Mouse (Mus musculus): ENCODE results near the gene Rerg. TPM values are rescaled to one million over a fixed set of nuclear protein-coding genes. Genes with fewer than 3 reads are reported as not detected.

Rerg gene
- polyA plus RNA-seq, 1 experiment from 2014 or later: 8.0 TPM

DNA sequence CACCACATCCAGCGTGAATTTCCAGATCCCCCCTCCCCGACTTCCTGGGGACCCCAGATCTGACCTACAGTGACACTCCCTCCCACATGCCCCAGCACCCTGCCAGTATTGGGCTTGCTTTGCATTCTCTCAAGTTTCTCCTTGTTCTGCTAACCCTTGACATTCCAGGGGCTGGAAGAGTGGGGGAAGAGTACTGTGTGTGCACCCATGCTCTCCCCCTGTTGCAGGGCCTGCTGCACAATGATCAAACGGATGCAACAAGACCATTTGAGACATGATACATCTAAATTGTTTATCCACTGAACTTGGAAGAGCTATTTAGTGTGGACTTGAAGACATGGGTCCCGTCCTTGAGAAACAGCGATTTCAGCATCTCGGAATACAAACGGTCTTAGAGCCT, 349 bp upstream of the Rerg start:
- H3K9me3 ChIP-seq (replicated peaks; ENCODE audit: control insufficient read depth, low read length, poor library complexity, severe bottlenecking): no peaks in the 10 kb centered on the region
- no peak overlapping the region for H3K27ac ChIP-seq (ENCODE audit: low read length)
- no peak overlapping the region for H3K9ac ChIP-seq (ENCODE audit: low read depth, low read length)
- ATAC-seq: no peak
- 47% methylated on average over 7 of the region's 7 CpGs for WGBS
- no peaks in the 10 kb centered on the region for H3K36me3 ChIP-seq (ENCODE audit: control insufficient read depth, insufficient read depth, low read length)
- no peaks in the 10 kb centered on the region for H3K4me1 ChIP-seq (ENCODE audit: control insufficient read depth, insufficient read depth, low read length)
- H3K4me3 ChIP-seq (ENCODE audit: low read depth, low read length): no peak overlapping the region
- no peak overlapping the region for H3K4me2 ChIP-seq (ENCODE audit: low read length)
- H3K27me3 ChIP-seq (ENCODE audit: control insufficient read depth, insufficient read depth, low read depth, low read length): 0 out of 2 replicates have a peak, but pooled peaks cover 2% of the 10 kb centered on the region

DNA sequence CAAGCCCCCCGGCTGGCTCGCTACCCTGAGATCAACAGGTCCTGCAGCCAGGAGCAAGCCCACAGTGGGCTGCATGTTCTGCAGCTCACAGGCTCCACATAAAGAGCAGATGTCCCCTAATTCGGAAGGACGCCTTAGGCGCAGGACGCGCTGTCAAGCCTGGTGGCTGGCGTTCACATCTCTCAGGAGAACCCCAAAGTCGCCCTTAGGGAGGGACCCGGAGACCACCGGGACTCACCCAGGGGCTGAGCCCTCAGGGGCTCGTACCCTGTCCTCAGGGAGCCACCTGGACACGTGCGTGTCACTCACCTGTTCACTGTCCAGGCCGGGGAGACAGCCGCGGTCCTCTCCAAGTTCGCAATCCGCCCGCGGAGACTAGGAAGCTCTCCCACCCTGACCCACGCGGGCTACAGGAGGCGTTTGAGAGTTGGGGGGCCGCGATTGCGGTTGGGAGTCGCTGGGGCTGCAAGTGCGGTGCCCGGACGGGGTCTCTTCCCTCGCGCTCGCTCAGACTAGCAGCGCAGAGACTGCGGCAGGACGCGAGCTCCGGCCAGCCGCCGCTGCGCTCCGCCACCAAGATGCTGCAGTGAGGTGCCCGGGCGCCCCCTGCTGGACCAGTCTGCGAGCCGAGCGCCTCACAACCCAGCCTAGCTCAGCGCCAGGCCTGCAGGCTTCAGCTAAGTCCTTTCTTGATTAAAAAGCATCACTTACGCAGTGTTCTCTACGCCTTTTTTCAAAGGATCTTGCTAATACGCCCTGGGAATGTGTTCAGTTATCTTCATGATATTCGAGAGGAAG, 927 bp downstream of the Rerg start:
- H3K4me3 ChIP-seq (ENCODE audit: low read depth, low read length): peak overlapping the region; percentile 57
- H3K9ac ChIP-seq (ENCODE audit: low read depth, low read length): peak overlapping the region; percentile 75
- peak overlapping the region; percentile 96 for H3K4me2 ChIP-seq (ENCODE audit: low read length)
- H3K4me1 ChIP-seq (ENCODE audit: control insufficient read depth, insufficient read depth, low read length): no peaks in the 10 kb centered on the region
- H3K36me3 ChIP-seq (ENCODE audit: control insufficient read depth, insufficient read depth, low read length): no peaks in the 10 kb centered on the region
- 0 out of 2 replicates have a peak, but pooled peaks cover 2% of the 10 kb centered on the region for H3K27me3 ChIP-seq (ENCODE audit: control insufficient read depth, insufficient read depth, low read depth, low read length)
- no peaks in the 10 kb centered on the region for H3K9me3 ChIP-seq (replicated peaks; ENCODE audit: control insufficient read depth, low read length, poor library complexity, severe bottlenecking)
- under 1% methylated on average over 48 of the region's 53 CpGs for WGBS
- no peak overlapping the region; the same call in 1 of the 2 replicates for H3K27ac ChIP-seq (ENCODE audit: low read length)
- ATAC-seq: peak; percentile 96

DNA sequence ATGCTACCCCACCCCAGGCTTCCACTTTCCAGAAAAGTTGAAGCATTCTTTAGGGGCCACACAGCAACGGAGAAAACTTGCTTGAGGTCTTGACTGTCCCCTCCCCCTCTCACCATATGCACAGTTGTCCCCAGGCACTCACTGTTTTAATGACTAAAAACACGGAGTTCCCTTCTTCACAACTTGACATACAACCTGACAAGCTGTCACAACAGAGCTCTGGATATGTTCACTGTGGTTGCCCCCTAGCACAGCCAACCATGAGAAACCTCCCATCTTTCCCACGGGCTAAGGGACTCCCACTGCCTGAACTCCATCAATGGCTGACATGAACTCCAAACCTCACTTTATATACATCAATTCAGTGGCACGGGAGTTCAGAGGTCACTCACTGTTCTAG, 3.5 kb downstream of the Rerg start:
- 51% methylated on average over 4 of the region's 4 CpGs for WGBS
- Histone ChIP-seq H3K36me3 (ENCODE audit: control insufficient read depth, insufficient read depth, low read length) (no peaks in the 10 kb centered on the region), H3K4me3 (ENCODE audit: low read depth, low read length) (no peak overlapping the region), H3K27ac (ENCODE audit: low read length) (no peak overlapping the region), H3K9ac (ENCODE audit: low read depth, low read length) (no peak overlapping the region), H3K27me3 (ENCODE audit: control insufficient read depth, insufficient read depth, low read depth, low read length) (0 out of 2 replicates have a peak, but pooled peaks cover 2% of the 10 kb centered on the region), H3K4me2 (ENCODE audit: low read length) (no peak overlapping the region), H3K9me3 (replicated peaks; ENCODE audit: control insufficient read depth, low read length, poor library complexity, severe bottlenecking) (no peaks in the 10 kb centered on the region), H3K4me1 (ENCODE audit: control insufficient read depth, insufficient read depth, low read length) (no peaks in the 10 kb centered on the region)
- no peak for ATAC-seq

DNA sequence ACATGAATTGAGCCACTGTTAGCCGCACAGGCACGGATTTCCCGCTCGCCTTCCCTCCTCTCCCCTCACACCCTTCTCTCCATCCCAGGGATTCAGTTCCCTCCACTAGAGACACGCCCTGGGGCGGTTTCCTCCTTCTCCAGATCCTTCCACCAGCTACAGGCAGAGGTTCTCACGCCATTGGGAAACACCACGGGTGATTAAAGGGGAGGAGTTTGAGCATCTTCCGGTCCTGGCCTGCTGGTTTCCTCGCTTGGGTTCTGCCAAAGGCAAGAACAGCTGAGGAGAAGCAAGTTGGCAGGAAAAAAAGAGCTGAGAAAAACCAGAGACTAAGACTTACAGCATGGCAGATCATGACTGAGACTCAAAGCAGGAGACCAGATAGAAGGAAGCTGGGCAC, 6.7 kb downstream of the Rerg start:
- Histone ChIP-seq H3K9me3 (replicated peaks; ENCODE audit: control insufficient read depth, low read length, poor library complexity, severe bottlenecking) (no peaks in the 10 kb centered on the region), H3K27ac (ENCODE audit: low read length) (no peak overlapping the region), H3K36me3 (ENCODE audit: control insufficient read depth, insufficient read depth, low read length) (no peaks in the 10 kb centered on the region), H3K4me1 (ENCODE audit: control insufficient read depth, insufficient read depth, low read length) (no peaks in the 10 kb centered on the region), H3K4me3 (ENCODE audit: low read depth, low read length) (no peak overlapping the region), H3K4me2 (ENCODE audit: low read length) (no peak overlapping the region), H3K27me3 (ENCODE audit: control insufficient read depth, insufficient read depth, low read depth, low read length) (0 out of 2 replicates have a peak, but pooled peaks cover 2% of the 10 kb centered on the region), H3K9ac (ENCODE audit: low read depth, low read length) (no peak overlapping the region)
- ATAC-seq: no peak
- WGBS: 67% methylated on average over 10 of the region's 10 CpGs

DNA sequence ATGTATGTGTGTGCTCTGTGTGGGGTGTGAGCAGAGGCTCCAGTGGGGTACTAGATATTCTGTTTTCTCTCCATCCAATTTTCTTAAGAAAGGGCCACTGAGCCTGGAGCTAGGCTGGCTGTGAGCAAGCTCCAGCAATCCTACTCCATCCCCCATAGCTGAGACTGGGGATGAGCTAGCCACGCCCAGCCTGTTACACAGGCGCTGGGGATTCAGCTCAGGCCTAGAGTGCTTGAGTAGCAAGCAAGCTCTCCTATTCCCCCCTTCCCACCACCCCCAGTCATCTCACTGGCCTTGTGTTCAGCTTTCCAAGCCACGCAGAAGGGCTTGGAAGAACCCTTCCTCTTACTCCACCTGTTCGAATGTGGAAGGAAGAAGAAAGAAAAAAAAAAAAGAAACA, 7.2 kb downstream of the Rerg start:
- no peaks in the 10 kb centered on the region for H3K4me1 ChIP-seq (ENCODE audit: control insufficient read depth, insufficient read depth, low read length)
- H3K9me3 ChIP-seq (replicated peaks; ENCODE audit: control insufficient read depth, low read length, poor library complexity, severe bottlenecking): no peaks in the 10 kb centered on the region
- ATAC-seq: no peak
- WGBS: 77% methylated on average over 4 of the region's 4 CpGs
- no peak overlapping the region for H3K4me3 ChIP-seq (ENCODE audit: low read depth, low read length)
- H3K36me3 ChIP-seq (ENCODE audit: control insufficient read depth, insufficient read depth, low read length): no peaks in the 10 kb centered on the region
- no peak overlapping the region for H3K27ac ChIP-seq (ENCODE audit: low read length)
- H3K27me3 ChIP-seq (ENCODE audit: control insufficient read depth, insufficient read depth, low read depth, low read length): no peaks in the 10 kb centered on the region
- H3K9ac ChIP-seq (ENCODE audit: low read depth, low read length): no peak overlapping the region
- H3K4me2 ChIP-seq (ENCODE audit: low read length): no peak overlapping the region

DNA sequence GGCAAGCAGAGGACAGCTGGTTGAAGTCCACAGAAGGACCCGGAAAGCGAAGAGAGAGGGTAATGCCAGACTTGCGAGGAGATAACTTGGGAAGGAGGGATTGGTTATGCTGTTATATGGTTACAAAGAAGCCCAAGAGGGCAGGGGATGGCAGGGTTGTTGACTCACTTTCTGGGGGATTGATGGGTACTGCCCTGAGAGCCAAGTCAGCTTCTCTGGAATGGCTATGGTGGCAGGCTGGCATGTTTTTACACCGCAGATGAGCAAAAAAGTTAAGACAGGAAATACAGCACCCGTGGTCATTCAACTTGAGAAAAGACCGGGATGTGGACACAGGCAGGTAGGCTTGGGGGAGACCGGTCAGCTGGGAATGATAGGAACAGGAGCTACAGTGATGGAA, 7.8 kb downstream of the Rerg start:
- Histone ChIP-seq H3K36me3 (ENCODE audit: control insufficient read depth, insufficient read depth, low read length) (no peaks in the 10 kb centered on the region), H3K9me3 (replicated peaks; ENCODE audit: control insufficient read depth, low read length, poor library complexity, severe bottlenecking) (no peaks in the 10 kb centered on the region), H3K4me1 (ENCODE audit: control insufficient read depth, insufficient read depth, low read length) (no peaks in the 10 kb centered on the region), H3K9ac (ENCODE audit: low read depth, low read length) (no peak overlapping the region), H3K4me3 (ENCODE audit: low read depth, low read length) (no peak overlapping the region), H3K27me3 (ENCODE audit: control insufficient read depth, insufficient read depth, low read depth, low read length) (no peaks in the 10 kb centered on the region), H3K4me2 (ENCODE audit: low read length) (no peak overlapping the region), H3K27ac (ENCODE audit: low read length) (no peak overlapping the region)
- WGBS: 95% methylated on average over 7 of the region's 7 CpGs
- no peak for ATAC-seq

DNA sequence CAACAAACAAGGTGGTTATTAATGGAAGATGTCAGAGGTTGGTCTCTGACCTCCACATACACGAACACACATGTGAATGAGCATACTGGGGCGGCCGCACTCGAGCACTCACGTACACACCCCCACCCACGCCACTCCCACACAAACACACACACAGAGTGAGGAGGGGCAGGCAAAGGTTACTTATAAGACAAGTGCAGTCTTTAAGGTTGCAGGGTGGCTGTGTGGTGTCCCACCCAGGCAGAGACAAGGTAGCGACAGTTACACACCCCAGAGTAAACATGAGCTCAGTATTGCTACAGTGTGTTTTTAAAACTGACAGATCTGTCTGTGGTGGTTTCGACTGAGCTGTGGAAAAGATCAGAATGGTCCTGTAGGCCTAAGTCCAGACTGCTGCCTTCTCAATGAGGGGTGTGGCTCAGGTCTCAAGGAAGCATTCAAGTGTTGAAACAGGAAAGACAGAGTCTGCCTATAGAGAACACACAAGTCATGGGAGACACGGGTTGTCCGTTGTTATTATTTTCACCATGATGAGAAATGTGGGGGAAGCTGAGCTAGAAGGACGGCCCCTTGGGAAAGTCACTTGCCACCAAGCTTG, 8.7 kb downstream of the Rerg start:
- H3K9ac ChIP-seq (ENCODE audit: low read depth, low read length): no peak overlapping the region
- H3K27me3 ChIP-seq (ENCODE audit: control insufficient read depth, insufficient read depth, low read depth, low read length): no peaks in the 10 kb centered on the region
- H3K36me3 ChIP-seq (ENCODE audit: control insufficient read depth, insufficient read depth, low read length): no peaks in the 10 kb centered on the region
- no peak overlapping the region for H3K27ac ChIP-seq (ENCODE audit: low read length)
- WGBS: 91% methylated on average over 11 of the region's 11 CpGs
- H3K9me3 ChIP-seq (replicated peaks; ENCODE audit: control insufficient read depth, low read length, poor library complexity, severe bottlenecking): no peaks in the 10 kb centered on the region
- no peaks in the 10 kb centered on the region for H3K4me1 ChIP-seq (ENCODE audit: control insufficient read depth, insufficient read depth, low read length)
- no peak overlapping the region for H3K4me3 ChIP-seq (ENCODE audit: low read depth, low read length)
- no peak overlapping the region for H3K4me2 ChIP-seq (ENCODE audit: low read length)
- ATAC-seq: no peak

DNA sequence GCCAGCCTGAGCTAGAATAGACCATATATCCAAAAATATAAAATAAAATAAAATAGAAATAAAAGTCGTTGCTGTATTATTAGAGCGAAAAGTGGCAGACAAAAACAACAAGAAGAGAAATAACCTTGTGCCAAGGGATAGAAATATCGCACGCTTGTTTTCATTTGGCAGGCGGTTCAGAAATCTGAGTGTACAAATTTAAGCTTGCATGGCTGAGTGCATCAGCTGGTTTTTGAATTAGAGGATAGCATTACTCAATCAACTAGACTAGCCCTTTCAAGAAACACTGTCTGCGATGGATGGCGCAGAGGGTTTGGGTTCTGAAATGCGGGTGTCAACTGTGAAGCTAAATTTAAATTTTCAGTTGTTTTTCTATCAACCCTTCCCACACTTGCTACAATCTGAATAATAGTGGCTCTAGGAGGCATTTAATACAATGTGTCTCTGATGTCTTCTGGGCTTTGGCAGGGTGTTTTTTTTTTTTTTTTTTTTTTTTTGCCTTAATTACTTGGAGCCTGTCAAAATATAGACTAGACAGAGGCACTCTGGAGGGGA, 10.8 kb downstream of the Rerg start:
- no peak overlapping the region for H3K4me3 ChIP-seq (ENCODE audit: low read depth, low read length)
- WGBS: 84% methylated on average over 8 of the region's 8 CpGs
- H3K4me1 ChIP-seq (ENCODE audit: control insufficient read depth, insufficient read depth, low read length): no peaks in the 10 kb centered on the region
- no peak for ATAC-seq
- no peaks in the 10 kb centered on the region for H3K27me3 ChIP-seq (ENCODE audit: control insufficient read depth, insufficient read depth, low read depth, low read length)
- no peaks in the 10 kb centered on the region for H3K36me3 ChIP-seq (ENCODE audit: control insufficient read depth, insufficient read depth, low read length)
- H3K9ac ChIP-seq (ENCODE audit: low read depth, low read length): no peak overlapping the region
- no peak overlapping the region for H3K4me2 ChIP-seq (ENCODE audit: low read length)
- no peaks in the 10 kb centered on the region for H3K9me3 ChIP-seq (replicated peaks; ENCODE audit: control insufficient read depth, low read length, poor library complexity, severe bottlenecking)
- H3K27ac ChIP-seq (ENCODE audit: low read length): no peak overlapping the region

All from midbrain, embryonic 16.5 days (tissue).